Mouse (Mus musculus) stomach, postnatal 0 days (tissue): ENCODE measurements around the gene Iqschfp. TPM values are rescaled to one million over a fixed set of nuclear protein-coding genes. Genes with fewer than 3 reads are reported as not detected.

ENCODE experiments used
- ATAC-seq: fragments of 200-750 bp; cut with Nextera tagmentation; 2 replicates; pipeline ENCODE4 v1.8.0; 2017; ENCODE audit not compliant: low FRiP score, low TSS enrichment
- DNase-seq: peaks from one replicate; pipeline ENCODE4 v3.0.0-alpha.2; 2016; ENCODE audit warnings: low spot score
- H3K27ac ChIP-seq: fragments of 300-500 bp; sonication (generic); replicated peaks from 2 replicates; pipeline ENCODE4 v1.5.1; 2014; ENCODE audit warnings: mild to moderate bottlenecking, control low read depth
- H3K27me3 ChIP-seq: fragments of 300-500 bp; sonication (generic); 2 replicates; pipeline ENCODE4 v1.6.1; 2014; ENCODE audit warnings: low read length; ENCODE audit not compliant: control insufficient read depth, insufficient read depth
- H3K36me3 ChIP-seq: fragments of 300-500 bp; sonication (generic); 2 replicates; pipeline ENCODE4 v1.6.1; 2014; ENCODE audit warnings: low read length, mixed read lengths; ENCODE audit not compliant: control insufficient read depth, insufficient read depth
- H3K4me1 ChIP-seq: fragments of 300-500 bp; sonication (generic); replicated peaks from 2 replicates; pipeline ENCODE4 v1.6.1; 2014; ENCODE audit warnings: antibody characterized with exemption; ENCODE audit not compliant: control insufficient read depth, insufficient read depth
- H3K4me2 ChIP-seq: fragments of 300-500 bp; sonication (generic); replicated peaks from 2 replicates; pipeline ENCODE4 v1.6.1; 2014; ENCODE audit warnings: low read depth, mild to moderate bottlenecking, control low read depth, moderate library complexity
- H3K4me3 ChIP-seq: fragments of 300-500 bp; sonication (generic); 2 replicates; pipeline ENCODE4 v1.5.1; 2014; ENCODE audit warnings: low read depth, low read length, control low read depth
- H3K9ac ChIP-seq: fragments of 300-500 bp; sonication (generic); 2 replicates; pipeline ENCODE4 v1.6.1; 2014; ENCODE audit warnings: mild to moderate bottlenecking, low read length, control low read depth, mixed read lengths
- H3K9me3 ChIP-seq: fragments of 300-500 bp; sonication (generic); 2 replicates; pipeline ENCODE4 v1.6.1; 2016; ENCODE audit warnings: low read length; ENCODE audit not compliant: control insufficient read depth
- CTCF ChIP-seq: IDR thresholded peaks from 2 replicates; pipeline ENCODE4 v1.5.1; 2016; ENCODE audit warnings: antibody characterized with exemption, low read depth, mild to moderate bottlenecking, moderate library complexity
- EP300 ChIP-seq: optimal IDR thresholded peaks from 2 replicates; pipeline ENCODE3; 2016; ENCODE audit warnings: antibody characterized with exemption
- WGBS: fragments of 180-500 bp; shearing (Covaris S2); extraction: QIAGEN DNeasy Blood & Tissue Kit; methylation state at CpG from one replicate; pipeline ENCODE4 v1.1.7; 2014; 5-methylcytosine and 5-hydroxymethylcytosine counted together
- polyA plus RNA-seq: library from polyadenylated mRNA; unstranded; fragments of >200 nt; fragmentation: Nextera tagmentation; extraction: Ambion mirVana; gene quantifications from 2 replicates; pipeline ENCODE4 v1.2.1, GENCODE M21; 2015

The Iqschfp gene
- polyA plus RNA-seq, 1 experiment from 2014 or later: 0.08 TPM

- no peaks in the 10 kb centered on the region for H3K36me3 ChIP-seq
- H3K9me3 ChIP-seq: no peaks in the 10 kb centered on the region
- no peak overlapping the region for H3K27ac ChIP-seq
- no peak for TF ChIP-seq CTCF
- no peak for TF ChIP-seq EP300
- DNase-seq (no peak), ATAC-seq (no peak)
- H3K27me3 ChIP-seq: no peaks in the 10 kb centered on the region
- H3K4me1 ChIP-seq: no peaks in the 10 kb centered on the region
- H3K4me3 ChIP-seq: no peak overlapping the region
- H3K9ac ChIP-seq: no peak overlapping the region
- no peak overlapping the region for H3K4me2 ChIP-seq
Measured at GRCm38 (mm10) chr3:68368029-68368428, 476.0 kb downstream of the Iqschfp start.

GRCm38 (mm10) chr3:68372925-68373324 lies 480.9 kb downstream of the Iqschfp start:
- Histone ChIP-seq H3K9me3 (no peaks in the 10 kb centered on the region), H3K4me2 (no peak overlapping the region), H3K36me3 (no peaks in the 10 kb centered on the region), H3K27ac (no peak overlapping the region), H3K4me1 (no peaks in the 10 kb centered on the region), H3K9ac (no peak overlapping the region), H3K4me3 (no peak overlapping the region), H3K27me3 (no peaks in the 10 kb centered on the region)
- ATAC-seq (no peak), DNase-seq (no peak)
- TF ChIP-seq EP300: no peak
- no peak for TF ChIP-seq CTCF
- no CpG with 5 or more reads among the region's 1 CpGs for WGBS

- Histone ChIP-seq H3K4me1 (no peaks in the 10 kb centered on the region), H3K9ac (no peak overlapping the region), H3K4me3 (no peak overlapping the region), H3K27ac (no peak overlapping the region), H3K27me3 (no peaks in the 10 kb centered on the region), H3K36me3 (no peaks in the 10 kb centered on the region), H3K9me3 (no peaks in the 10 kb centered on the region), H3K4me2 (no peak overlapping the region)
- DNase-seq: no peak
- ATAC-seq: no peak
- WGBS: 21% methylated on average over 10 of the region's 10 CpGs
- no peak for TF ChIP-seq CTCF
- no peak for TF ChIP-seq EP300
Measured at GRCm38 (mm10) chr3:68375100-68375508, 483.1 kb downstream of the Iqschfp start.

- Histone ChIP-seq H3K4me3 (no peak overlapping the region), H3K9ac (no peak overlapping the region), H3K4me1 (no peaks in the 10 kb centered on the region), H3K27me3 (no peaks in the 10 kb centered on the region), H3K27ac (no peak overlapping the region), H3K9me3 (no peaks in the 10 kb centered on the region), H3K4me2 (no peak overlapping the region), H3K36me3 (no peaks in the 10 kb centered on the region)
- DNase-seq (no peak), ATAC-seq (no peak)
- WGBS: 59% methylated on average over 7 of the region's 7 CpGs
- TF ChIP-seq CTCF (no peak), EP300 (no peak)
Measured at GRCm38 (mm10) chr3:68377452-68378198, 485.6 kb downstream of the Iqschfp start.

- TF ChIP-seq EP300: no peak
- TF ChIP-seq CTCF: no peak
- H3K4me2 ChIP-seq: no peak overlapping the region
- no peaks in the 10 kb centered on the region for H3K4me1 ChIP-seq
- no peaks in the 10 kb centered on the region for H3K27me3 ChIP-seq
- H3K9me3 ChIP-seq: no peaks in the 10 kb centered on the region
- no peaks in the 10 kb centered on the region for H3K36me3 ChIP-seq
- ATAC-seq: no peak
- H3K4me3 ChIP-seq: no peak overlapping the region
- DNase-seq: no peak
- no peak overlapping the region for H3K9ac ChIP-seq
- WGBS: 48% methylated on average over 2 of the region's 2 CpGs
- H3K27ac ChIP-seq: no peak overlapping the region
Measured at GRCm38 (mm10) chr3:68378799-68379198, 486.8 kb downstream of the Iqschfp start.

GRCm38 (mm10) chr3:68379242-68379641 lies 487.2 kb downstream of the Iqschfp start:
- H3K27ac ChIP-seq: no peak overlapping the region
- H3K4me2 ChIP-seq: no peak overlapping the region
- H3K9me3 ChIP-seq: no peaks in the 10 kb centered on the region
- H3K4me1 ChIP-seq: no peaks in the 10 kb centered on the region
- DNase-seq (no peak), ATAC-seq (no peak)
- no peak overlapping the region for H3K4me3 ChIP-seq
- no peak for TF ChIP-seq CTCF
- TF ChIP-seq EP300: no peak
- WGBS: 31% methylated on average over 7 of the region's 7 CpGs
- no peaks in the 10 kb centered on the region for H3K36me3 ChIP-seq
- H3K27me3 ChIP-seq: no peaks in the 10 kb centered on the region
- H3K9ac ChIP-seq: no peak overlapping the region
